Mouse (Mus musculus) forebrain, postnatal 0 days (tissue): ENCODE results near the gene Wfdc6a. TPM values are rescaled to one million over a fixed set of nuclear protein-coding genes. Genes with fewer than 3 reads are reported as not detected.
A peak's percentile ranks its signal among the peaks of the same experiment; 100 is the strongest.

Experiments
- ATAC-seq: fragments of 200-750 bp; cut with Nextera tagmentation; 2 replicates; pipeline ENCODE4 v1.8.0; 2017; ENCODE audit warnings: mild to moderate bottlenecking, moderate library complexity
- DNase-seq: peaks from one replicate; pipeline ENCODE4 v3.0.0-alpha.2; 2015
- H3K27ac ChIP-seq: fragments of 300-500 bp; sonication (generic); 2 replicates; pipeline ENCODE4 v1.5.1; 2014; ENCODE audit warnings: low read depth, mild to moderate bottlenecking, antibody characterized with exemption, low read length, moderate library complexity, mixed read lengths
- H3K27me3 ChIP-seq: fragments of 300-500 bp; sonication (generic); 2 replicates; pipeline ENCODE4 v1.6.1; 2014; ENCODE audit warnings: mild to moderate bottlenecking, low read length, mixed read lengths; ENCODE audit not compliant: insufficient read depth
- H3K36me3 ChIP-seq: fragments of 300-500 bp; sonication (generic); 2 replicates; pipeline ENCODE4 v1.6.1; 2014; ENCODE audit warnings: mild to moderate bottlenecking, moderate library complexity; ENCODE audit not compliant: insufficient read depth
- H3K4me1 ChIP-seq: fragments of 300-500 bp; sonication (generic); 2 replicates; pipeline ENCODE4 v1.6.1; 2014; ENCODE audit warnings: antibody characterized with exemption; ENCODE audit not compliant: insufficient read depth
- H3K4me2 ChIP-seq: fragments of 300-500 bp; sonication (generic); 2 replicates; pipeline ENCODE4 v1.6.1; 2014; ENCODE audit warnings: low read depth, mild to moderate bottlenecking, moderate library complexity
- H3K4me3 ChIP-seq: fragments of 300-500 bp; sonication (generic); 2 replicates; pipeline ENCODE4 v1.5.1; 2014; ENCODE audit warnings: low read depth, low read length, mixed read lengths
- H3K9ac ChIP-seq: fragments of 300-500 bp; sonication (generic); 2 replicates; pipeline ENCODE4 v1.6.1; 2014; ENCODE audit warnings: mild to moderate bottlenecking
- H3K9me3 ChIP-seq: fragments of 300-500 bp; sonication (generic); 2 replicates; pipeline ENCODE4 v1.6.1; 2016; ENCODE audit warnings: low read length
- CTCF ChIP-seq: sonication (generic); IDR thresholded peaks from 2 replicates; pipeline ENCODE4 v1.5.1; 2016; ENCODE audit warnings: antibody characterized with exemption, control low read depth, low read depth
- WGBS: fragments of 180-500 bp; shearing (Covaris S2); extraction: QIAGEN DNeasy Blood & Tissue Kit; methylation state at CpG from one replicate; pipeline ENCODE4 v1.1.7; 2014; 5-methylcytosine and 5-hydroxymethylcytosine counted together
- polyA plus RNA-seq: library from polyadenylated mRNA; unstranded; fragments of >200 nt; fragmentation: Nextera tagmentation; extraction: Ambion mirVana; gene quantifications from 2 replicates; pipeline ENCODE4 v1.2.1, GENCODE M21; 2015
- total RNA-seq: library from RNA; depleted of rRNA; stranded (reverse); fragments of >200 nt; gene quantifications from 2 replicates; pipeline ENCODE4 v1.2.3, GENCODE M21; 2014; rRNA removed

Wfdc6a gene
- total and polyA plus RNA-seq, 2 experiments from 2014 or later, result 0.33 TPM; not detected in 1

GRCm38 (mm10) chr2:164540652-164541427 is 44.4 kb downstream of the Wfdc6a start:
- no peak overlapping the region for H3K4me2 ChIP-seq
- no peak overlapping the region for H3K4me3 ChIP-seq
- 36% methylated on average over 8 of the region's 8 CpGs for WGBS
- no peaks in the 10 kb centered on the region for H3K27me3 ChIP-seq
- H3K4me1 ChIP-seq, result no peaks in the 10 kb centered on the region
- DNase-seq, result no peak
- no peaks in the 10 kb centered on the region for H3K36me3 ChIP-seq
- H3K9ac ChIP-seq, result no peak overlapping the region
- TF ChIP-seq CTCF, result no peak
- no peak overlapping the region for H3K27ac ChIP-seq
- ATAC-seq, result no peak
- H3K9me3 ChIP-seq, result no peaks in the 10 kb centered on the region

GRCm38 (mm10) chr2:164537003-164537402 is 48.2 kb downstream of the Wfdc6a start:
- Histone ChIP-seq H3K4me1 (no peaks in the 10 kb centered on the region), H3K4me2 (no peak overlapping the region), H3K9ac (no peak overlapping the region), H3K27ac (no peak overlapping the region), H3K9me3 (no peaks in the 10 kb centered on the region), H3K36me3 (no peaks in the 10 kb centered on the region), H3K27me3 (no peaks in the 10 kb centered on the region), H3K4me3 (no peak overlapping the region)
- ATAC-seq (no peak), DNase-seq (no peak)
- 87% methylated on average over 4 of the region's 4 CpGs for WGBS
- no peak for TF ChIP-seq CTCF

DNA sequence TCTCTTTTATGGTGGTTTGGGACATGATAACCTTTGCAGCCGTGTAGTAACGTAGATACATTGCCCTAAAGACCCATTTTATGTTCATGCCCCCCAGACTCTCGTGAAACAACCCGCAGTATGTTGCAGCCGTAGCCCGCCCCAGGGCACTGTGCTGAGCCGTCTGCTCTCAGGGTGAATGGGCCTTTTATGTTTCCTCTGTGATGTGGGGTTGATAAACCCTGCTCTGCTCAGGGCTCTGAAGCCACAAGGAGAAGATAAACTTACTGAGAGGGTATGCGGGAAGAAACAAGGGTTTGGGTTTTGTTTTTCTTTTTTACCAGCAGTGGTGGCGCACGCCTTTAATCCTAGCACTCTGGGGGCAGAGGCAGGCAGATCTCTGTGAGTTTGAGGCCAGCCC is 50.9 kb downstream of the Wfdc6a start:
- H3K27ac ChIP-seq, result no peak overlapping the region
- H3K9ac ChIP-seq, result no peak overlapping the region
- no peak overlapping the region for H3K4me2 ChIP-seq
- TF ChIP-seq CTCF, result no peak
- no peaks in the 10 kb centered on the region for H3K4me1 ChIP-seq
- DNase-seq, result no peak
- WGBS, result 76% methylated on average over 10 of the region's 10 CpGs
- ATAC-seq, result no peak
- no peak overlapping the region for H3K4me3 ChIP-seq
- no peaks in the 10 kb centered on the region for H3K9me3 ChIP-seq
- H3K27me3 ChIP-seq, result no peaks in the 10 kb centered on the region
- H3K36me3 ChIP-seq, result no peaks in the 10 kb centered on the region

GRCm38 (mm10) chr2:164531169-164531568 is 54.1 kb downstream of the Wfdc6a start:
- Histone ChIP-seq H3K27me3 (no peaks in the 10 kb centered on the region), H3K9me3 (no peaks in the 10 kb centered on the region), H3K36me3 (no peaks in the 10 kb centered on the region), H3K4me2 (no peak overlapping the region), H3K9ac (no peak overlapping the region), H3K4me1 (no peaks in the 10 kb centered on the region), H3K4me3 (no peak overlapping the region), H3K27ac (no peak overlapping the region)
- DNase-seq, result peak; percentile 82
- WGBS, result 6% methylated on average over 3 of the region's 3 CpGs
- TF ChIP-seq CTCF, result peak; percentile 94
- ATAC-seq, result peak; percentile 71

Other genes with a start within 250 kb of the Wfdc6a start
Only the 30 nearest of the 32 such genes appear.
- not detected in 2 replicates for gene Slpi, start 196.4 kb downstream of the Wfdc6a start, total RNA-seq
- gene Slpi, start 196.4 kb downstream of the Wfdc6a start, polyA plus RNA-seq, result 0.71 and 0.77 TPM in 2 replicates
- 0.46 TPM in 1 of 2 replicates, not detected in the other for gene Rbpjl, start 182.3 kb downstream of the Wfdc6a start, total RNA-seq
- gene Rbpjl, start 182.3 kb downstream of the Wfdc6a start, polyA plus RNA-seq, result 0.17 and 0.33 TPM in 2 replicates
- 6.2 and 6.3 TPM in 2 replicates for gene Matn4, start 180.3 kb downstream of the Wfdc6a start, total RNA-seq
- 3.3 and 7.1 TPM in 2 replicates for gene Matn4, start 180.3 kb downstream of the Wfdc6a start, polyA plus RNA-seq
- gene Sdc4, start 141.6 kb downstream of the Wfdc6a start, total RNA-seq, result 11.8 and 14.0 TPM in 2 replicates
- 8.0 and 16.5 TPM in 2 replicates for gene Sdc4, start 141.6 kb downstream of the Wfdc6a start, polyA plus RNA-seq
- 88.0 and 167 TPM in 2 replicates for gene Sys1, start 128.5 kb downstream of the Wfdc6a start, total RNA-seq
- gene Sys1, start 128.5 kb downstream of the Wfdc6a start, polyA plus RNA-seq, result 105 and 110 TPM in 2 replicates
- gene Gm20458, start 124.5 kb downstream of the Wfdc6a start, total RNA-seq, result 3.6 and 10.5 TPM in 2 replicates
- 10.0 and 10.7 TPM in 2 replicates for gene Gm20458, start 124.5 kb downstream of the Wfdc6a start, polyA plus RNA-seq
- gene Trp53tg5, start 111.7 kb downstream of the Wfdc6a start, total RNA-seq, result not detected in 2 replicates
- gene Trp53tg5, start 111.7 kb downstream of the Wfdc6a start, polyA plus RNA-seq, result not detected in 2 replicates
- 21.7 and 23.9 TPM in 2 replicates for gene Dbndd2, start 99.3 kb downstream of the Wfdc6a start, total RNA-seq
- gene Dbndd2, start 99.3 kb downstream of the Wfdc6a start, polyA plus RNA-seq, result 10.9 and 17.6 TPM in 2 replicates
- 47.6 and 77.6 TPM in 2 replicates for gene Pigt, start 87.9 kb downstream of the Wfdc6a start, total RNA-seq
- 91.0 and 93.8 TPM in 2 replicates for gene Pigt, start 87.9 kb downstream of the Wfdc6a start, polyA plus RNA-seq
- 1.5 and 6.1 TPM in 2 replicates for gene Wfdc2, start 23.0 kb downstream of the Wfdc6a start, total RNA-seq
- gene Wfdc2, start 23.0 kb downstream of the Wfdc6a start, polyA plus RNA-seq, result 4.3 and 7.3 TPM in 2 replicates
- not detected in 2 replicates for gene Spint3, start 12.0 kb downstream of the Wfdc6a start, total RNA-seq
- gene Spint3, start 12.0 kb downstream of the Wfdc6a start, polyA plus RNA-seq, result not detected in 2 replicates
- gene Eppin, start 8.1 kb upstream of the Wfdc6a start, total RNA-seq, result not detected in 2 replicates
- 0.19 TPM in 1 of 2 replicates, not detected in the other for gene Eppin, start 8.1 kb upstream of the Wfdc6a start, polyA plus RNA-seq
- gene Wfdc6b, start 28.1 kb upstream of the Wfdc6a start, total RNA-seq, result not detected in 2 replicates
- not detected in 2 replicates for gene Wfdc6b, start 28.1 kb upstream of the Wfdc6a start, polyA plus RNA-seq
- gene Wfdc8, start 28.2 kb upstream of the Wfdc6a start, total RNA-seq, result not detected in 2 replicates
- not detected in 2 replicates for gene Wfdc8, start 28.2 kb upstream of the Wfdc6a start, polyA plus RNA-seq
- gene Wfdc16, start 53.3 kb upstream of the Wfdc6a start, total RNA-seq, result not detected in 2 replicates
- gene Wfdc16, start 53.3 kb upstream of the Wfdc6a start, polyA plus RNA-seq, result not detected in 2 replicates
- not detected in 2 replicates for gene Wfdc10, start 70.6 kb upstream of the Wfdc6a start, total RNA-seq
- gene Wfdc10, start 70.6 kb upstream of the Wfdc6a start, polyA plus RNA-seq, result not detected in 2 replicates
- not detected in 2 replicates for gene Wfdc9, start 71.1 kb upstream of the Wfdc6a start, total RNA-seq
- not detected in 2 replicates for gene Wfdc9, start 71.1 kb upstream of the Wfdc6a start, polyA plus RNA-seq
- not detected in 2 replicates for gene Wfdc11, start 88.6 kb upstream of the Wfdc6a start, total RNA-seq
- gene Wfdc11, start 88.6 kb upstream of the Wfdc6a start, polyA plus RNA-seq, result not detected in 2 replicates
- not detected in 2 replicates for gene Wfdc13, start 99.7 kb upstream of the Wfdc6a start, total RNA-seq
- not detected in 2 replicates for gene Wfdc13, start 99.7 kb upstream of the Wfdc6a start, polyA plus RNA-seq
- gene Spint4, start 113.1 kb upstream of the Wfdc6a start, total RNA-seq, result not detected in 2 replicates
- gene Spint4, start 113.1 kb upstream of the Wfdc6a start, polyA plus RNA-seq, result not detected in 2 replicates
- gene Spint5, start 129.9 kb upstream of the Wfdc6a start, total RNA-seq, result not detected in 2 replicates
- gene Spint5, start 129.9 kb upstream of the Wfdc6a start, polyA plus RNA-seq, result not detected in 2 replicates
- 0.54 and 0.81 TPM in 2 replicates for gene Wfdc3, start 160.5 kb upstream of the Wfdc6a start, total RNA-seq
- gene Wfdc3, start 160.5 kb upstream of the Wfdc6a start, polyA plus RNA-seq, result 0.89 and 1.1 TPM in 2 replicates
- 23.2 and 26.1 TPM in 2 replicates for gene Dnttip1, start 160.5 kb upstream of the Wfdc6a start, total RNA-seq
- 52.3 and 60.1 TPM in 2 replicates for gene Dnttip1, start 160.5 kb upstream of the Wfdc6a start, polyA plus RNA-seq
- gene Ube2c, start 184.5 kb upstream of the Wfdc6a start, total RNA-seq, result 24.9 and 29.2 TPM in 2 replicates
- 30.9 and 38.4 TPM in 2 replicates for gene Ube2c, start 184.5 kb upstream of the Wfdc6a start, polyA plus RNA-seq
- gene Tnnc2, start 194.5 kb upstream of the Wfdc6a start, total RNA-seq, result 0.38 and 2.9 TPM in 2 replicates
- 0.50 and 0.63 TPM in 2 replicates for gene Tnnc2, start 194.5 kb upstream of the Wfdc6a start, polyA plus RNA-seq
- 72.0 and 77.5 TPM in 2 replicates for gene Snx21, start 200.4 kb upstream of the Wfdc6a start, total RNA-seq
- 48.5 and 50.2 TPM in 2 replicates for gene Snx21, start 200.4 kb upstream of the Wfdc6a start, polyA plus RNA-seq
- 17.4 and 23.0 TPM in 2 replicates for gene Acot8, start 219.4 kb upstream of the Wfdc6a start, total RNA-seq
- gene Acot8, start 219.4 kb upstream of the Wfdc6a start, polyA plus RNA-seq, result 13.7 and 17.1 TPM in 2 replicates
- gene Zswim3, start 219.7 kb upstream of the Wfdc6a start, total RNA-seq, result 5.5 and 6.7 TPM in 2 replicates
- 2.6 and 5.2 TPM in 2 replicates for gene Zswim3, start 219.7 kb upstream of the Wfdc6a start, polyA plus RNA-seq
- gene Zswim1, start 237.2 kb upstream of the Wfdc6a start, total RNA-seq, result 11.2 and 18.6 TPM in 2 replicates
- 27.5 and 32.6 TPM in 2 replicates for gene Zswim1, start 237.2 kb upstream of the Wfdc6a start, polyA plus RNA-seq
- gene Spata25, start 243.1 kb upstream of the Wfdc6a start, total RNA-seq, result 0.62 and 1.00 TPM in 2 replicates
- gene Spata25, start 243.1 kb upstream of the Wfdc6a start, polyA plus RNA-seq, result not detected in 2 replicates